Mouse (Mus musculus): ENCODE results near the gene AV320801. TPM values are rescaled to one million over a fixed set of nuclear protein-coding genes. Genes with fewer than 3 reads are reported as not detected.
"Not testable (repeated sequence)": the region's sequence is repeated elsewhere in the genome, so short reads cannot be mapped to it uniquely, and the experiment has no call there.

The AV320801 gene
- total RNA-seq (2014; rRNA removed) (not detected in 2 replicates), polyA plus RNA-seq (2012; rRNA removed) (not detected in 2 replicates)

DNA sequence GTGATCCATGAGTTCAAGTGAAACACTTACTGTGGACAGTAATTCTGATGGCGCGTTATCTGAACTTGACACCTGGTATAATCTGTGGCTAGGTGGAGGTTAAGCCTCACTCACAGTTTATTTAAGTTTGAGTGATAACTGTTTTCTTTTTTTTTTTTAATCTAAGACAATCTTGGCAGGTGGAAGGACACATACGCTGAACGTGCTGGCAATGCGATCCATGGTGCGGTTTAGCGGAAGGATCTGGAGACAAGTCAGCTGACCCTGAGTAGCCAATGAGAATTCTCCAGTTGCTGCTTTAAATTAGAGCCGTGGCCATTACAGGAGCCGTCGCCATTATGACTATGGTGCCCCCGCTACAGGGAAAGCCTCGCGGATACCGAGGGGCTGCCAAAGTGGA, at the start of gene AV320801:
TSS of gene AV320801 (plus strand) at position 301 of the 400 bp plus-strand sequence.
- DNase-seq (ENCODE audit: extremely low read depth, low read depth, low spot score); H3K27ac ChIP-seq (replicated peaks; ENCODE audit: insufficient read depth, low read depth, low read length); H3K79me2 ChIP-seq (ENCODE audit: control insufficient read depth, insufficient read depth, low read length); H3K4me1 ChIP-seq (ENCODE audit: control insufficient read depth, insufficient read depth, low read length); H3K36me3 ChIP-seq (ENCODE audit: control insufficient read depth, insufficient read depth, low read length); H3K4me3 ChIP-seq (ENCODE audit: insufficient read depth, low read depth, low read length); H3K27me3 ChIP-seq (ENCODE audit: control insufficient read depth, insufficient read depth, low read length); H3K9ac ChIP-seq (ENCODE audit: low read depth, low read length): not testable (repeated sequence)
- 100% methylated on average over 3 of the region's 14 CpGs for WGBS

DNA sequence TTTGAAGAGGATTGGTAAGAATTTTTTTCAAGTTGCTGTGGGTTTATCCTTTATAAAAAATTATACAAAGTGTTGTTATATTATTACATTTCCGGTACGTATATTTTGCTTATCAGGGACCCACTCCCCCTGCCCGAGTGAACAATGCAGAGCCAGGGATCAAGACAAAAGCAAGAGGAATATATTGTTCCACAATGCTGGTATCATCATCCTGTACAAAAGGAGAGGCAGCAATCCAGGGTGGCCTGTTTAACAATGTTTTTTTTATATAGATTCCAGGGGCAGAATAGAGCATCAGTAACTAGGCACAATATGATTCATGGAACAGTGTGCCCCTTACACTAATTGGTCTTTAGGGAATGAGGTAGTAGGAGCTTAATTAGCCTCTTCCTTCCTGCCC, 30.2 kb upstream of the AV320801 start:
- H3K27me3 ChIP-seq (ENCODE audit: control insufficient read depth, insufficient read depth, low read length); H3K79me2 ChIP-seq (ENCODE audit: control insufficient read depth, insufficient read depth, low read length); H3K4me1 ChIP-seq (ENCODE audit: control insufficient read depth, insufficient read depth, low read length); H3K27ac ChIP-seq (replicated peaks; ENCODE audit: insufficient read depth, low read depth, low read length); DNase-seq (ENCODE audit: extremely low read depth, low read depth, low spot score); H3K9ac ChIP-seq (ENCODE audit: low read depth, low read length); H3K36me3 ChIP-seq (ENCODE audit: control insufficient read depth, insufficient read depth, low read length); H3K4me3 ChIP-seq (ENCODE audit: insufficient read depth, low read depth, low read length): not testable (repeated sequence)
- WGBS: no CpG with 5 or more reads among the region's 3 CpGs

GRCm38 (mm10) chrX:135481902-135482301, 12.5 kb upstream of the AV320801 start:
- H3K36me3 ChIP-seq (ENCODE audit: control insufficient read depth, insufficient read depth, low read length): not testable (repeated sequence)
- no CpG with 5 or more reads among the region's 6 CpGs for WGBS

DNA sequence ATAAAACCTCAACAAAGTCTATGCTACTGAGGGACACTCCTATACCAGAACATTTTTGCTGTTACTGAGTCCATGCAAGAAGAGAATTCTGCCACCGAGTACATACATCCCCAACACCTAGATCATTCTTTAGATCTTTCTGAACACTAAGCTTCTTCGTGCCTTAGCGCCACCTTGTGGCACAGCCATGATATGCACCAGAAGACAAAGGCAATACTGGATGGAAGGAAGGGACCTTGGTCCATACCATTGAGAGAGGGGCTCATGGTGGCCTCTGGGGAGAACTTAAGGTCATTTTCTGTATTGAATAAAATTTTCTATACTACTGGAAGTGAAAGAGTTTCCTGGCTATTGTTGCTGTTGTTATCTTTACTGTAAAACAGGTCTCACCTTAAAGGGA, 11.2 kb upstream of the AV320801 start:
- not testable (repeated sequence) for H3K4me1 ChIP-seq (ENCODE audit: control insufficient read depth, insufficient read depth, low read length); H3K79me2 ChIP-seq (ENCODE audit: control insufficient read depth, insufficient read depth, low read length); H3K36me3 ChIP-seq (ENCODE audit: control insufficient read depth, insufficient read depth, low read length); H3K27ac ChIP-seq (replicated peaks; ENCODE audit: insufficient read depth, low read depth, low read length); DNase-seq (ENCODE audit: extremely low read depth, low read depth, low spot score); H3K27me3 ChIP-seq (ENCODE audit: control insufficient read depth, insufficient read depth, low read length); H3K9ac ChIP-seq (ENCODE audit: low read depth, low read length); H3K4me3 ChIP-seq (ENCODE audit: insufficient read depth, low read depth, low read length)
- WGBS: no CpG with 5 or more reads among the region's 3 CpGs

More at GRCm38 (mm10) chrX:135481902-135482301, 12.5 kb upstream of the AV320801 start:
- H3K4me3 ChIP-seq (ENCODE audit: insufficient read depth, low read depth, low read length); DNase-seq (ENCODE audit: extremely low read depth, low read depth, low spot score); H3K79me2 ChIP-seq (ENCODE audit: control insufficient read depth, insufficient read depth, low read length); H3K27ac ChIP-seq (replicated peaks; ENCODE audit: insufficient read depth, low read depth, low read length); H3K4me1 ChIP-seq (ENCODE audit: control insufficient read depth, insufficient read depth, low read length); H3K27me3 ChIP-seq (ENCODE audit: control insufficient read depth, insufficient read depth, low read length); H3K9ac ChIP-seq (ENCODE audit: low read depth, low read length): not testable (repeated sequence)

Other genes starting within 250 kb of the AV320801 start
- not detected in 2 replicates for gene Pramel3, start 192.3 kb upstream of the AV320801 start, total RNA-seq (2014; rRNA removed)
- not detected in 2 replicates for gene Pramel3, start 192.3 kb upstream of the AV320801 start, polyA plus RNA-seq (2012; rRNA removed)
- gene Gm5128, start 121.3 kb upstream of the AV320801 start, total RNA-seq (2014; rRNA removed): not detected in 2 replicates
- gene Gm5128, start 121.3 kb upstream of the AV320801 start, polyA plus RNA-seq (2012; rRNA removed): not detected in 2 replicates
- gene Gm7903, start 60.8 kb upstream of the AV320801 start, total RNA-seq (2014; rRNA removed): not detected in 2 replicates
- not detected in 2 replicates for gene Gm7903, start 60.8 kb upstream of the AV320801 start, polyA plus RNA-seq (2012; rRNA removed)
- 0.20 and 0.37 TPM in 2 replicates for gene Nxf7, start 104.2 kb downstream of the AV320801 start, total RNA-seq (2014; rRNA removed)
- not detected in 2 replicates for gene Nxf7, start 104.2 kb downstream of the AV320801 start, polyA plus RNA-seq (2012; rRNA removed)
- not detected in 2 replicates for gene Prame, start 133.1 kb downstream of the AV320801 start, total RNA-seq (2014; rRNA removed)
- not detected in 2 replicates for gene Prame, start 133.1 kb downstream of the AV320801 start, polyA plus RNA-seq (2012; rRNA removed)
- not detected in 2 replicates for gene Tcp11x2, start 199.2 kb downstream of the AV320801 start, total RNA-seq (2014; rRNA removed)
- gene Tcp11x2, start 199.2 kb downstream of the AV320801 start, polyA plus RNA-seq (2012; rRNA removed): not detected in 2 replicates
- gene Tmsb15a, start 230.7 kb downstream of the AV320801 start, total RNA-seq (2014; rRNA removed): not detected in 2 replicates
- gene Tmsb15a, start 230.7 kb downstream of the AV320801 start, polyA plus RNA-seq (2012; rRNA removed): not detected in 2 replicates
- 2.4 and 3.4 TPM in 2 replicates for gene Armcx5, start 248.1 kb downstream of the AV320801 start, total RNA-seq (2014; rRNA removed)
- 0.32 and 0.37 TPM in 2 replicates for gene Armcx5, start 248.1 kb downstream of the AV320801 start, polyA plus RNA-seq (2012; rRNA removed)
- 8.8 and 9.5 TPM in 2 replicates for gene Gprasp1, start 248.1 kb downstream of the AV320801 start, total RNA-seq (2014; rRNA removed)
- gene Gprasp1, start 248.1 kb downstream of the AV320801 start, polyA plus RNA-seq (2012; rRNA removed): 4.9 and 5.8 TPM in 2 replicates